Mouse (Mus musculus): Measurements from ENCODE around the gene Spatc1l.

The Spatc1l gene

DNA sequence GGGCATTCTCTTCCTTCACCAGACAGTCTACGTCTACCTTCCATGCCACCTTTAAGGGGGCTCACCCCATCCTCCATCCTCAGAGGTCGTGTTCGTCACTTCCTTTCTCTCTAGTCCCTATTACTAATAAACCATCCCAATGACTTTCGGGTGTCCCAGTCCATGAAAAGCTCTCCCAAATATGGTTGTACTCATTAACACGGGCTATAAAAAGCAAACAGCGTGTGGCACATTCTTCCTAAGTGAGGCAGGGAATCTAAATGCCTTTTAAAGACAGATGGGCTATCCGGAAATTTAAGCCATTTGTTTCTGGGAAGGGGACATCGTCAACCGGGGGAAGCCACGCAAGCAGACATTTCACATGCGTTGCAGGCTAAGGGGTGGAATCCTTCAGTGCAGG is 28.1 kb downstream of the Spatc1l start:
- no peak for DNase-seq (ENCODE audit: low read depth in 2 of 2, low spot score in 2 of 2)

DNA sequence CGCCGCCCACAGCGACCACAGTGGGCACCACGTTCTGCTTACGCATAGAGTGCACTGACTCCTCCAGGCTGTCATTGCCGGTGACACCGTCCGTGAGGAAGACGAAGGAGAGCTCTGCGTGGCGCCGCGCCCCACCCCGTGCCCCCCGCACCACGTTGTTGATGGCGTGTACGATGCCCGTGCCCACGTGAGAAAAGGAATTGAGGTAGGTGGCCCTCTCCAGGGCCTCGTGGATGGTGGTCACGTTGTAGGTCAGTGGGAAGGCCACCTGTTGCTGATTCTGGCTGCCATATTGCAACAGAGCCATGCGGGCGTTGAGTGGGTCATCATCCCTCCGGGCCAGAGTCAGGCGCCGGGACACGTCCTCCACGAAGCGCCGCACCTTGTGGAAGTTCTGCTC is 34.3 kb downstream of the Spatc1l start:
- no peak for DNase-seq (ENCODE audit: low read depth in 2 of 2, low spot score in 2 of 2)

DNA sequence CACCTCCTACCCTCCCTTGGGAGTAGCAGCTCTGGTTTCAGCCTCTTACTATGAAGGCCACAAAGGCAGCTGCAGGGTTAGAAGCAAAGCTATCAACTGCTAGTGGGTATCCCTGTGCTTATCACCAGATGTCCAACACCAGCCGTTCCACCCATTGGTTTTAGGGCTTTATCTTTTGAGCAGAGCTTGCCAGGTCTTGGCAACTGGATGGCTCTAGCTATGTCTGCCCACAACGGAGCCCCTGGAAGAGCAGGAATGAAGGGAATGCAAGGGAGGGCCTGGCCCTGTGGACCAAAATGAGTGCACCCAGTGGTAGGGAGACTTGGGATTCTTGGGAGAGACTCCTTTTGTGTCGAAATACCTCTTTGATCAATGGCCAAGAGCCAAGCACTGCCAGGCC is 40.6 kb downstream of the Spatc1l start:
- DNase-seq (ENCODE audit: low read depth in 2 of 2, low spot score in 2 of 2), result no peak

DNA sequence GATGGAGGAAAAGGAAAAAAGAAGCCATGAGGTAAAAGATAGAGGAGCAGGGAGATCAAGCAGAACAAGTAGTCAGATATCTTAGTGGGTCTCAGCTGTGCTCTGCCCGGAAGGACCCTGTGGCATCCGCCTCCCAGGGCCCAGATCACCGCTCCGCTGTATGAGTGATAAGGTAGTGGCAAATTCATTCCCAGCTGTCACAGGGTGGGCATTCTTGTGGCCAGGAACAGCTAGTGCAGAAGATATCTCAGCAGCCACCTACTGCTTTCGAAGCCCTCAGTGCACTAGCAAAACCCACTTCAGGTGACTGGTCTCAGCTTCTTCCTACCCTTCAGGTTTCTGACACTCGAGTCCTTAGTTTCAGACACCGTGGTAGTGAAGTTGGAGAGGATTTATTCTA is 50.4 kb downstream of the Spatc1l start:
- no peak for DNase-seq (ENCODE audit: low read depth in 2 of 2, low spot score in 2 of 2)

Data from CD8-positive naive resting alpha-beta T cell, adult 2 months (primary cell).